Mouse (Mus musculus): ENCODE measurements around the gene Gm28043.
A peak's percentile ranks its signal among the peaks of the same experiment; 100 is the strongest.
"Not testable (repeated sequence)": the region's sequence is repeated elsewhere in the genome, so short reads cannot be mapped to it uniquely, and the experiment has no call there.

Gene Gm28043

DNA sequence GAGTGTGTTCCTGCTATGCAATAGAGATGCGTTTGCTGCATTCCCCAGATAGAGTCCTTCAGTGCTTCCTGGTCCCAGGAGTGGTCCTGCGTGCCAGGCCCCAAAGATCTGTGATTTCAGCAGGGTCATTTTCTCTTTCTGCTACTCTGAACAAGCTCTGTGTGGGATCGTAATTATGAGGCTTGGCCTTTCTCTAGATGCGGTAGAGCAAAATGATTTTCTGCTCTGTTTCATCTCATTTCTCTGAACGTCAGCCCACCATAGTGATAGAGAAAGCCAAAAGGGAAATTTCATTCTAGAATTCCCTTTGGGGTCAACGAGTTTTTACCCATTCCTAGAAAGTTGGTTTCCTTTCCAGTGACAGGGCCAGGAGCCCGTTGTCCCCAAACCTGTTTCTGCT lies 67.6 kb downstream of the Gm28043 start:
- DNase-seq: no peak

DNA sequence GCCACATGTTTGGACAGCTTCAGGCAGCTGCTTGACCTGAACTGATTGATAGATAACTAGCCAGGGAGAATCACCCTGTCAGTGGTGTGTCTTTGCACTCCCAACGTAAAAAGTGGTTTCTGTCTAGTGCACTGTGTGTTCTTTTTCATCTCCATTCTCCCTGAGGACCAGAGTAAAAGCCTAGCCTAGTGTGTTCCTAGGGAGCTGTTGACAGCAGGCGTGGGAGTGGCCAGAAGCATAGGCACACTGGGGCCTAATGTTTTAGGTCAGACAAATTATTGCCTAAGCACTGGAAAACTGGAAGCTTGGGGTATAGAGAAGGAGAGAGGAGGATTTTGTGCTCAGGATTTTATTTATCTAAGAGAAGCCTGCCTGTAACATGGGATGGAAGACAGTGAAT lies 68.5 kb downstream of the Gm28043 start:
- no peak for DNase-seq

DNA sequence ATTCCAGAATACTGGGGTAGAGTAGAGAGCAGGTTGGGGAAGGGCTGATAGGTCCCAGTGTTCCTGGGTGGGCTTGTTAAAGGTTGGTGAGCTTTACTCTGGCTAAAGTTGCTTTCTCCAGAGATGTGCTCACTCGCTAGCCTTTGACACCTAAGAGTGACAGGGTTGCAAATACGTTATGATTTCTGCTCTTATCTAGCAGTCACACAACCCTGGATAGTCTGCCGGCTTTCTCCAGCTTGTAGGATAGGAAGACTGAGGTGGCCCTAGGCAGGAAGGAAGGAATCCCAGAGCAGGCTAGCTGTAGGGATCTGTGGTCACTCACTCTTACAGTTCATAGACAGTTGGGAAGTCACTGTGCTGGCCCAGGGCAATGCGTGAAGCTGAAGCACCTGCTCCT lies 69.6 kb downstream of the Gm28043 start:
- no peak for DNase-seq

DNA sequence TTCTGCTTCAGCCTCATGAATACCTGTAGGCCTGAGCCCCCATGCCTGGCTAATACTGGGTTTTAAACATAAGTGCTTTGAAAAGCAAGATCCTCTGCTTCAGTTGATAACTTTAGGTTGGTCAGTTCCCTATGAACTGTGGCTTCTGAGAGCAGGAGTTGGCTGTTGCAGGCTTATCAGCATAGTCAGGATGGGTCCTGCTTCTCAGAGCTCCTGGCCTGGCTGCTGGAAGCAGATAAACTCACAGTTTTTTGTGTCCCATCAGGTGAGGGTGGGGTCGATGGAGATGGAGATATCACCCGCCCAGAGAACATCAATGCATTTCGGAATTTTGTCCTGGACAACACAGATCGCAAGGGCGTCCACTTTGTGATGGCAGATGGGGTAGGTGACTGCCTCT lies 72.1 kb downstream of the Gm28043 start:
- DNase-seq: no peak

DNA sequence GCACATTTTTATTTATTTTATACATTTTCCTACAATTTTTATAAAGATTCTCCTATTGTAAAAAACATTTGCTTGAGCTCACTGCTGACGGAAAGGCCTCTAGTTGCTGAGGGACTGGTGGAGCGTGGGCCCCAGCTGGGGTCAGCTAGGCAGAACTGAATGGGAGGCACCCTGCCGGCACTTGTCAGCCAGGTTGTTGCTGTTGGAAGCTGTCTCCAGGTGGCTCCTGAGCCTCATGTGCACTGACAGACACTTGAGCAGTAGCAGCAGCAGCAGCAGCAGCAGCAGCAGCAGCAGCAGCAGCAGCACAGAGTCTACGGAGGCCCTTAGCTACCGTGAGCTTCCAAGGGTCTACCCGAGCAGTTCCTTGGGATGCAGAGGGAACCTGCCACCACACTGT lies 72.7 kb downstream of the Gm28043 start:
- no peak for DNase-seq

DNA sequence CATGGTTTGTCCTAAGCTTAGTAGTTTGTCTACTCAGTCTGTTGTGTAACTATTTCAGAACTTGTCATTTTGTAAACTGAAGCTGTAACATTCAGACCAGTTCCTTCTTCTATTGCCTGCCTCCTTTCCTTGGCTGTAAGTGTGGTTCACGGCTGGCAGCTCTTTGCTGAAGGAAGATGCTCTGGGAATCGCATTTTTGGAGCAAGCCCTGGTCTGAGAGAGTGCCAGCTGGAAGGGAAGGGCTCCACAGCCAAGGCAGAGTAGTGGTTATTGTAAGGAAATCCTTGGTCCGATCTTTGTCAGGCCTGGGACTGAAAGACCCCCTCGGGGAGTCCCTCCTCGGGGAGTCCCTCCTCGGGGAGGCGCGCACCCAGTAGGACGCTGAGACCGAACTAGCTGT lies 73.9 kb downstream of the Gm28043 start:
- peak; percentile 67 to 76 for DNase-seq

DNA sequence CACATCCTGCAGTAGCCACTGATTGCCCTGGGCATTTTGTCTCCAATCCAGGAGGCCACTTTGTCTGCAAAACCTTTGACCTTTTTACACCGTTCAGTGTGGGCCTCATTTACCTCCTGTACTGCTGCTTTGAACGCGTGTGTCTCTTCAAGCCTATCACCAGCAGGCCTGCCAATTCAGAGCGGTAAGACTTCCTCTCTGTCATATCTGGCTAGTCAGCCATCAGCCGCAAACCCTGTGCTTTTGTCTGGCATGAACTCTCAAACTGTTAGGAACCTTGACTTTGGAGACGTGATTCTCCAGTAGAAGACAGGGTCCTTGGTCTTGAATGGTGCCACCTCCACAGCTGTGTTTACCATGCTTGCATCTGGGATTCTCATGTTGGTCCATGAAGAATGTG lies 75.6 kb downstream of the Gm28043 start:
- DNase-seq: no peak

DNA sequence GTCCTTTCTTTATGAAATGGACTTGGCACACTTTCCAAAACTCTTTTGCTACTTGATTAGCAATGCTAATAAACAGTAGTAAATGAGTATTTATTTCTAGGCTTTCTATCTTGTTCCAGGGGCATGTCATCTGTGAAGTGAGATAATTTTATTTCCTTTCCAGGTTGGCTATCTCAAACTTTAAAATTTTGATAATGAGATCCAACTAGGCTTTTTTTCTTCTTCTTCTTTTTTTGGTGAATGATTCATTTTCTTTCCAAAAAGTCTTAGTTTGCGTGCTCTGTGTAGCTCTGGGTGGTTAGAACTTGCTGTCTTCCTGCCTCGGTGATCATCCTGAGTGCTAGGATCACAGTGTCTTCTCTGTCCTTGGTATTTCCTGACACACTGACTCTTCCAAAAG lies 78.2 kb downstream of the Gm28043 start:
- no peak for DNase-seq

DNA sequence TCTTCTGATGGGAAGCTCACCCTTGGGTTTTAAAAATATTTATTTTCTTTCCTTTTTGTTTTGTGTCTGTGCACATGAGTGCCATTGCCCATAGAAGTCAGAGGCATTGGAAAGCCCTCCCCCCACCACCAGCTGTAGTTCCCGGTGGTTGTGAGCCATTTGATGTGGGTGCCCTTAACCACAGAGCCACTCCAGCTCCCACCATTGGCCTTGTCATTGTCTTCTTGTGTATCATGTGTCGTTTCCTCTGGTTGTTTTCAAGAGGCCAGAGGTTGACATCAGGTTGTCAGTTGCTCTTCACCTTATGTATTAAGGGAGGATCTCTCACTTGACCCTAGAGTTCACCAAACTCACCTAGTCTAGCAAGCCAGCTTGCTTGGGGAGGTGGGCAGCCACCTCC lies 78.9 kb downstream of the Gm28043 start:
- no peak for DNase-seq

DNA sequence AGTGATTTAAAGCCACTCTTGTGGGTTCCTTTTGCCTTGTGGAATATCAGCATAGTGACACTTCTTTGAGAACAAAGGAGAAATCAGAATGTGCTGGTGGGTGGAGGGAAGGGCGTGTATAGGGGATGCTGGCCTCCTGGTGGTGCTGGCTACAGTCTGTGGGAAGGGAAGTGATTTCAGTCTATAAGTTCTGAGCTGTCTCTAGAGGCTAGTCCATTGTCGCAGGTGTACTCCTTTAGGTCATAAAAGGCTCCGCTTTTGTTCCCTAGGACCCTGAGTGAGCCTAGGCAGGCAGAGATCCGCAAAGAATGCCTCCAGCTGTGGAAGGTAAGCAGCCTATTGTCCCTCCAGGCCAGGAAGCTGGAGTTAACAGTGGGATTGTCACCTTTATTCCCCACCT lies 79.8 kb downstream of the Gm28043 start:
- no peak for DNase-seq

DNA sequence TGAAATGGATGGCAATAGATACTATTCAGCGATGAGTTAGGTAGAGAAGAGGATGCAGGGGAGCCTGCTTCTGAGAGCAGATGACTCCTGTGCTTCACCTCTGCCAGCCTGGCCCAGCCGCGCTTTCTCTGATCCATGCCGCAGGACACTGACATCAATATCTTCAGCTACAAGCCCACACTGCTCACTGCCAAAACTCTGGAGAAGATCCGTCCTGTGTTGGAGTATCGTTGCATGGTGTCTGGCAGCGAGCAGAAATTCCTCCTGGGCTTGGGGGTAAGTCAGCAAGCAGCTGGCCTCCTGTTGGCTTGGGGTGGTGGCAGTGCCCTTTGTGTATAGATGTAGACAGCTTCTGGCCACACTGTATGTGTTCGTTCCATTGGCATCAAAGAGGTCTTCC lies 82.3 kb downstream of the Gm28043 start:
- DNase-seq: no peak

DNA sequence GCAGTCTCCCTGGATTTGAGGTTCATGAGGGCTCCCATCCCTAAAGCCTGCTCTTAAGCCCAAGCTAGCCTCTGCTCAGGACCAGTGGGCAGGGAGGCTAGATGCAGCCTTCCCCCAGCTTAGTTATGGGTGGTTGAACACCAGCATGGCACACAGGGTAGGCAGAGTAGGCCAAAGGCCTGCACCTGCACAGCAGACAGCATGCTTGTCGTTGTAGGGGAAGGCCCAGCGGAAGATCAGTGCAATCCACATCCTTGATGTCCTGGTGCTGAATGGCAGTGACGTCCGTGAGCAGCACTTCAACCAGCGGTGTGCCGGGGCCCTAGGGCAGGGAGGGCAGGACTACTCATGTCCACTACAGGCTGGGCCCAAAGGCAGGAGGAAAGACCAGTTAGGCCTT lies 83.7 kb downstream of the Gm28043 start:
- no peak for DNase-seq

DNA sequence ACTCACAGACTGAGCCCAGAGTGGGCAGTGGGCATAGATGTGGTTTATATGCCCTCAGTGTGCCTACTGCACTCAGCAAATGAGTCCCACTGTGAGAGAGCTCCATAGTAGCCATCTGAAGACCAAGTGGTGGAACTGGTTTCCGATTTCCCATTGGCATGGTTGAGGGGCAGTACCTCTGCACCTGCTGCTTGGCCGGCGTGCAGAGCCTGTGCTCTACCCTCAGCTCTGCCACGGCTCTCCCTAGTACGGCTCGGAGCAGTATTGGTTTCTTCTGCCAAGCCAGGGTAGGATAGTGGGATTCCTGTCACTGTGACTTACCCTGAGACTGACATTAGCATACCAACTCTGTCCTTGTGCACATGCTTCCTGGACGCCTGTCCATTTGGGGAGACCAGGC lies 85.9 kb downstream of the Gm28043 start:
- DNase-seq: no peak

DNA sequence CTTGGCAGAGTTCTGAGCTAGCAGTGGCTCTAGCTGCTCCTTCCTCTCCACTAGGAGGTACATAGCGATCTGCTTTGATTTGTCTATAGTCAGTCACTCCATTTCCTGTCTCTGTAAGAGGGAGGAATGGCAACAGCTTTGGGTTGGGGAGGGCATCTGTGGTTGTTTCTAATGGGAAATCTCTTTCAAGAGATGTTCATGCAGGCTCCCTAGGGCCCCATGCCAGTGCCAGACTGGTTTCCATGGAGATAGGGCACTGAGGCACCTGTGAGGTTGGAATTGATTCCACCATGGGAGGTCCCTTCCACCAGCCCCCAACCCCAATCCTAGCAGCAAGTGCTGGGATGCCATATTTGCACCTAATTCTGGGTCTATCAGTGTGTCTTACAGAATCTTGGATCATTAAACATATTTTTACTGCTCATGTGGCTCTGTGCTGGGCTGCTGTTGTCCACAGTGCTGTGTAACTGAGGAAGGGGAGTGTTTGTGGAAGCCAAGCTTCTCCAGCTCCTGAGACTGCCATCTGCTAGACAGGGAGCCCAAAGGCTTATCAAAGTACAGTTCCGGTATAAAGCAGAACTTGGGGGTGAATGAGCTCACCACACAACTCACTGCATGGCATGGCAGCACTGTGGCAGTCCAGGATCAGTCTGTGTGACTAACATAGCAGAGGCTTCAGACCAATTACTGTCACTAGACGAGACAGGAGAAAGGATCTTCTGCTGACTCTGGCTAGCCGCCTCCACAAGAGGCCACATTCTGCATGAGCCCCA lies 88.4 kb downstream of the Gm28043 start:
- no peak for DNase-seq

DNA sequence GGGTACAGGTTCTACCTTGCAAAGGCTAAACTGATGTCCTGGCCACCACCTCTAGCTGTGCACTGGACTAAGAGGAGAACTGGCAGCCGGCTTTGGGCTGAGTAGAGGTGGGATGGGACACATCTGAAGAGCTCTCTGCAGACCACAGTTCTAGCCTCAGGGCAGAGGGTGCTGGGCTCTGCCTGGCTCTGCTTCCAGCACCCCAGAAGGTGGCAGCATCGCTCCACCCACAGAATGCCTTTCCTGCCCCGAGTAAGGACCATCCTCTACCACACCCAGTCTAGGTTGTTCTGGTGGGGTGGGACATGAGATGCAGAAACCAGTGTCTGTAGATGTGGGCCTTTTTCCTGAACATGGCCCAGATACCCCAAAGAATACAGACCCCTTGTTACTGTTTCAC lies 90.1 kb downstream of the Gm28043 start:
- DNase-seq: peak; percentile 63 to 75

DNA sequence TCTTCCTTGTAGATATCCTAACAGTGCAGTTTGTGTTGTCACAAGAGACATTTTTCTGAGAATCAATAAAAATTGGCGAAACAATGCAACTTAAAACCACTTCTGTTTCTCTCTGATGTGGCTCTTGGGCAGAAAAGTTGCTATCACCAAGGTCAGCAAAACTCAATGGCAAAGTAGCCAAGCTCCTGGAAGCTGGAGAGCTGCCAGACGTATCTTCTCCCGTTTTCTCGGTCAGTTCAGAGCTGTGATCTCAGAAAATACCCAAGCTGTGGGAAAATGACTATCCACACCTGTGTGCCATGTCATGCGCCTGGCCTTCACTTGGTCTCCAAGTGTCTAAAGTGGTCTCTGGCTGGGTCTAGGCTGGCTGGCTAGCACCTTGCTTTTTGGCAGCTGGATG lies 91.2 kb downstream of the Gm28043 start:
- DNase-seq: no peak

DNA sequence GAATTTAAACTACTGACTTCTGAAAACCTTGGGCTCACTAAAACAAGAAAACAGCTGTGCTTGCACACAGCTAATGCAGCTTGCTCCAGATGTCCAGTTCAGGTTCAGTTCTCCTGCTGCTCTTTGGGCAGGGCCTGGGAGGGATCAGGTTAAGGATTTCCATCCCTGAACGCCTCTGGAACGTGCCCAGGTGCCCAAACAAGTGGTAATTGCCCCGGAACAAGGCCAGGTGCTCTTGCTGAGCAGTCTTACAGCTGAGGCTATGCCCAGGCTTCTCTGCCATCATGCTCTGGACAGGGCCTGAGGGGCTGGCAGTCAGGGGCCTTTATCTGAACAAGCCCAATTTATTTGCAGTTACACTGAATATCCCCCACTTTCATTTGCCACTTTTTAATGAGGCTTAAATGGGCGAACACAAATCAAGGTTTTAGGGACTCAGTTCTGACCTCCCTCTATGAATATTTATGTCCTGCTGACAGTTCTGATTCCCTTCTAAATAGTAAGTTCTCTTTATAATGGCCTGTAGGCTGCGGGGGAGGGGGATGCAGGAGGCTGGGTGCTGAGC lies 92.4 kb downstream of the Gm28043 start:
- no peak for DNase-seq

DNA sequence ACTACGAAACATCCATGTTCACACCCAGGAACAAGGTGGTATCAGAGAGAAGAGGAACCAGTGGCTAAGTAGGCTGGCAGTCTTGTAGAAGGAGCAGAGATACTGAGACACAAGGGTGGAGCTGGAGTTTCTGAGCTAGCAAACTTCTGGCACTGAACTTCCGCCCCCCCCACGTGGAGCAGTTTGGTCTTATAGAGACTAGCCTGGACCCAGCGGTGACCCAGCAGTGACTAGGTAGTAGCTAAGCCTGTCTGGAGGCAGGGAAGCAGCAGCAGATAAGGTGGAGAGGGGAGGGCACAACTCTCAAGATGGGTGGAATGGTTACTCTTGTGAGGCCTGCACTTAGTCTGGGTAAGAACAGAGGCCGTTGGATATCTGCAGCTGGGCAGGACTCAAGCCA lies 94.1 kb downstream of the Gm28043 start:
- no peak for DNase-seq

DNA sequence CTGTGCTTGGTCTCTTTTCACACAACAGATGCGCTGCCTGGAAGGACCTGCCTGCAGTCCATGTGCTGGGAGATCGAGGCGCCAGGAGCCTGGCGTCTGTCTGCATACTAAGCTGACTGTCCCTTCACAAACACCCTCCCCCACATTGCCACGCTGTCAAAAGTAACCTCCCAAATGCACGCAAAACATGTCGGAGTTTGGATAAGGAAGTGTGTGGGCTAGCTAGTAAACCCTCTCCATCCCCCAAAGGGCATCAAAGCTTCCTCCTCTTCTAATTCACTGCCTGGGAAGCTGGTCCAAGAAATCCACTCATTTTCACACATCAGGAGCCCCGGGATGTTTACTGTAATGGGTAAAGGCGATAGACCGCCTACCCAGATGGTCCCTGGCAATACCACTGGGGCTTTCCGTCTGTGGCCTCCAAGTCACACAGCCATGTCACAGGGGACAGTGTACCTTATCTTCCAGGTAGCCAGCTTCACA lies 95.9 kb downstream of the Gm28043 start:
- DNase-seq: no peak

DNA sequence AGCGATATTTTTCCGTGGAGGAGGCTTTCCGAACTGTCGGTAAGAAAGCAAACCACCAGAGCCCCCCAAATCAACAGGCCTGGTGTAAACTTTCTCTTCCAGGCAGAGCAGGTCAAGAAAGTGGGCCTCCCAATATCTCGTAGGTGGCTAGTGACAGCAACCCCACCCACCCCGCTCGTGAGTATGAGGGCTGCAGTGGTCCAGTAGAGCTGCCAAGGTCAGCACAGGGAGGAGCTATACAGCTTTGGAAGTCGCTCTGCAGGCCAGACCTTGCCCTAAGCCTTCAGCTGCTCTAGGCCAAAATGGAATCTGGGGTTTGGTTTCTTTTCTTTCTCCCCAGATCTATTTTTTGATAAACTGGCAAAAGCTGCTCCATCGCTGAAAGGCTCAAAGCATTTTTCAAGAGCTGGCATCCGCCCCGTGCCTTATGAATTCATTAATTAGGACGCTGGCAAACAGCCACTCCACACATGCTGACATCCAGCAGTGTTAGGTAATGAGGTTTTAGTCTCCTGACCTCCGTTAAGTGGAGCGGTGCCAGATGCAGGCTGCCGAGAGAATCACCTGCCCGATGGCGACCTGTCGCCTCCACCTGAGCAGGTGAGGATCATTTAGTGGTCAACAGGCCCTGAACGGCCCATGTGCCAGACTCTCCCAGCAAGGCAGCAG lies 96.5 kb downstream of the Gm28043 start:
- peak; percentile 89 to 91 for DNase-seq

DNA sequence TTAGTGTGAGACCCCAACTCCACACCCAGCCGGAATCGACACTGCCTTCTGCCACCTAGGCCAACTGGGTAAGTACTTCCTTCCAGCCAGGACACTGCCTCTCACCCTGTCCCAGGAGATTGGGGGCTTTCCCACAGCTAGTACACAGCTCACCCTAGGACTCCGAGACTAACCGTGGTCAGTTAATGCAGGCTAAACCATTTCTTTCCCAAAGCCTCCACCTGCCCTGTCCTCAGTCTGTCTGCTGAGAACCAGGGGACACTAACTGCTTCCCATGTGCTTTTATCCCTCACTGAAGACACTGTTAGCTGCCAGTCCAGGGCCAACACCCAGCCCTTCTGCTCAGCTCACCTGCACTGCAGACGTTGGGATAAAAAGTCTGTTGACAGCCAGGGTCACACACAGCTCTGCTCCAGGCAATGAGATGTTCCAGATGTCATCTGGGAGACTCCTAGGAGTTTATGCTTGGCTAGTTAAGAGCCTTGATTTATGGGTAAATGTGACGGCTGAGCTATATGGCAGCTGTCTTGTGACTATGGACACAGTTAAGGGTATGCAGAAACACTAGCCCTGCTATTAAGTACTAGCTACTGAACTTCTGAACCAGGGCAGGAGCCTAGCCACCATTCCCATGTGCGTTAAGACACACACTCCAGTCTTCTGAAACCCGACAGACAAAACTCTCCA lies 97.2 kb downstream of the Gm28043 start:
- DNase-seq: no peak

DNA sequence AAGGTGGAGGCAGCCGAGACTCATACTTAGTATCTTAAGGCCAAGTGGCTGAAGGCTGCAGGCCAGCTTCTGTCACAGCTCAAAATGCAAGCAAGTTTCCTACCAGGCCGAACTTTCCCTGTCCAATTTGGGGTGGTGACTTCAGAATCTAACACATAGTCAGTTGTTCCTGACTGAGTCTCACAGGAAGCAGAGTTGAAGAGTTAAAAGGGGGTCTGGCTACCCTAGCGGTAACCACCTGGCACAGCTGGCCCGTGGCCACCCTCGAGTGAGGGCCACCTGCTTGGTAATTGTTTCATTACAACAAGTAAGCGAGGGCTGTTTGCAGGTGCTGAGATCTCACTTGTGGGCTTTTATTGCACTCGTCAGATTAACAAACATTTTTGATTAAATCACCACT lies 97.9 kb downstream of the Gm28043 start:
- no peak for DNase-seq

DNA sequence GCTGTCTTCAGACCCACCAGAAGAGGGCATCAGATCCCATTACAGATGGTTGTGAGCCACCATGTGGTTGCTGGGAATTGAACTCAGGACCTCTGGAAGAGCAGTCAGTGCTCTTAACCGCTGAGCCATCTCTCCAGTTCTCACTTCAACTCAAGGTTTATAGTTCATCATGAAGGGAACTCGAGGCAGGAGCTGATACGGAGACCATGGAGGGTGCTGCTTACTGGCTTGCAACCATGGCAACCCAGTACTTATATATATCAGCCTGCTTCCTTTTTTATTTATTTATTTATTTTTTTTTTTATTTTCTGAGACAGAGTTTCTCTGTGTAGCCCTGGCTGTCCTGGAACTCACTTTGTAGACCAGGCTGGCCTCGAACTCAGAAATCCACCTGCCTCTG lies 99.1 kb downstream of the Gm28043 start:
- not testable (repeated sequence) for DNase-seq

Measured in cerebellum, adult 18-20 months (tissue).